Comparison of ENCODE assay signal across 10 mouse cellular contexts in the genomic region with DNA sequence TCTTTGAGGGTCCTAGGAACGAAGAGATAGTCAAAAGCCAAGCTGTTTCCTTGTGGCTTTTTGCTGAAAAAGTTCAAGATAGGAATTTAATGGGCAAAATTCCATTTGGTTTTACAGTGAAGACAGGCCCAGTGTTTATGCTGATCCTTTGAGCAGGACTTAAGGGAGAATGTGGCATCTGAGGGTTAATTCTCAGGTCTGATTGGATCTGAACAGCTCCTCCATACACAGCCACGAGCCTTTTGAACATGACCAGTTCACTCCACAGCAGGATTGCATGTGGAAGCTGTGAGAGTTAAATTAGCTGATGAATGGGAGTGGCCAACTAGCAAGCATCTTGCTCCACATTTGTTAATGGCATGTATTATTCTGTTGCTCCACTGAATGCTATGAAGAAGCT.
DNase-seq lines count a peak whose midpoint lies in the region; ATAC-seq and TF ChIP-seq lines count a peak whose summit lies in the region.
"Had no signal": no experiment of that assay in that cellular context is flagged by ENCODE, and none has a peak within 500 bp of the region (broad histone marks: within the 10 kb centered on the region; RNA-seq: fewer than 3 reads in every experiment).

No protein-coding gene starts in this region.

- H3K4me3 ChIP-seq in neural tube, embryonic 11.5 days (ENCODE audit: low read depth, low read length) = no peak overlapping the region; the same call in 1 of the 2 replicates
- no peak overlapping the region for H3K4me3 ChIP-seq in forebrain, postnatal 0 days (ENCODE audit: low read depth, low read length)
- no peak overlapping the region for H3K4me3 ChIP-seq in limb, embryonic 15.5 days
- H3K4me3 ChIP-seq in stomach, embryonic 16.5 days (replicated peaks; ENCODE audit: low read length) = no peak overlapping the region
- no peak overlapping the region for H3K4me3 ChIP-seq in cerebellum, adult 2 months (replicated peaks; ENCODE audit: insufficient read depth, low read depth, low read length)

- H3K27ac ChIP-seq in neural tube, embryonic 11.5 days (ENCODE audit: low read depth, low read length) = peak overlapping the region; percentile 40; the same call in 1 of the 2 replicates
- H3K27ac ChIP-seq in forebrain, postnatal 0 days (ENCODE audit: low read depth, low read length) = no peak overlapping the region
- no peak overlapping the region for H3K27ac ChIP-seq in limb, embryonic 15.5 days
- H3K27ac ChIP-seq in stomach, embryonic 16.5 days (ENCODE audit: low read length) = no peak overlapping the region
- H3K27ac ChIP-seq in cerebellum, adult 2 months (ENCODE audit: insufficient read depth, low read length) = no peak overlapping the region

- TF ChIP-seq POLR2A in cerebellum, adult 2 months (IDR thresholded peaks at IDR 0.05; ENCODE audit: borderline replicate concordance, insufficient read depth, low read length) = no peak

- no peaks in the 10 kb centered on the region for H3K27me3 ChIP-seq in neural tube, embryonic 11.5 days (ENCODE audit: control insufficient read depth, insufficient read depth, low read length)
- no peaks in the 10 kb centered on the region for H3K27me3 ChIP-seq in forebrain, postnatal 0 days (ENCODE audit: insufficient read depth, low read length)
- no peaks in the 10 kb centered on the region for H3K27me3 ChIP-seq in limb, embryonic 15.5 days
- no peaks in the 10 kb centered on the region for H3K27me3 ChIP-seq in stomach, embryonic 16.5 days (ENCODE audit: control insufficient read depth, insufficient read depth, low read length)
- H3K27me3 ChIP-seq in cerebellum, adult 2 months (ENCODE audit: control insufficient read depth, insufficient read depth, low read length) = no peaks in the 10 kb centered on the region

- ATAC-seq in neural tube, embryonic 11.5 days (ENCODE audit: insufficient read depth, low FRiP score, low TSS enrichment) = peak; percentile 84
- ATAC-seq in forebrain, postnatal 0 days = no peak
- ATAC-seq in limb, embryonic 15.5 days (ENCODE audit: insufficient number of reproducible peaks, low FRiP score, low TSS enrichment, low read depth) = no peak
- no peak for ATAC-seq in stomach, embryonic 16.5 days (ENCODE audit: insufficient read depth, low FRiP score)

- H3K9me3 ChIP-seq in neural tube, embryonic 11.5 days (ENCODE audit: control insufficient read depth, low read length) = no peaks in the 10 kb centered on the region
- H3K9me3 ChIP-seq in forebrain, postnatal 0 days (ENCODE audit: low read length) = no peaks in the 10 kb centered on the region
- no peaks in the 10 kb centered on the region for H3K9me3 ChIP-seq in limb, embryonic 15.5 days
- 0 out of 2 replicates have a peak, but pooled peaks cover 3% of the 10 kb centered on the region for H3K9me3 ChIP-seq in stomach, embryonic 16.5 days (replicated peaks; ENCODE audit: control insufficient read depth, low read length)
- H3K9me3 ChIP-seq: G1E had no signal

- WGBS in neural tube, embryonic 11.5 days = 9% methylated on average over 2 of the region's 2 CpGs
- 14% methylated on average over 2 of the region's 2 CpGs for WGBS in forebrain, postnatal 0 days
- WGBS in limb, embryonic 15.5 days = 17% methylated on average over 2 of the region's 2 CpGs
- 18% methylated on average over 2 of the region's 2 CpGs for WGBS in stomach, embryonic 16.5 days
- WGBS in cerebellum, adult 2 months = 16% methylated on average over 2 of the region's 2 CpGs

- no peak for TF ChIP-seq CTCF in forebrain, postnatal 0 days (IDR thresholded peaks at IDR 0.05; ENCODE audit: low read depth)
- no peak for TF ChIP-seq CTCF in cerebellum, adult 2 months (IDR thresholded peaks at IDR 0.05; ENCODE audit: borderline replicate concordance, insufficient read depth, low read depth, low read length)

- no peak for DNase-seq in neural tube, embryonic 11.5 days (ENCODE audit: low spot score)
- DNase-seq in neural tube, embryonic 10.5 days (ENCODE audit: extremely low spot score, low spot score) = no peak
- DNase-seq in forebrain, postnatal 0 days = no peak
- DNase-seq in cerebellum, adult 9-11 months = no peak
- no peak for DNase-seq in cerebellum, adult 2 months
- DNase-seq: adrenal gland, adult 8-10 months; cerebellum, postnatal 25 days had no signal

- H3K9ac ChIP-seq in neural tube, embryonic 11.5 days (ENCODE audit: low read length) = no peak overlapping the region
- 0 out of 2 replicates have a peak overlapping the region, but pooled peaks have one; percentile 10 for H3K9ac ChIP-seq in forebrain, postnatal 0 days
- no peak overlapping the region for H3K9ac ChIP-seq in limb, embryonic 15.5 days
- H3K9ac ChIP-seq in stomach, embryonic 16.5 days (ENCODE audit: low read length) = no peak overlapping the region

- no peaks in the 10 kb centered on the region for H3K36me3 ChIP-seq in neural tube, embryonic 11.5 days (ENCODE audit: control insufficient read depth, insufficient read depth, low read length)
- no peaks in the 10 kb centered on the region for H3K36me3 ChIP-seq in forebrain, postnatal 0 days (ENCODE audit: insufficient read depth)
- H3K36me3 ChIP-seq in limb, embryonic 15.5 days = no peaks in the 10 kb centered on the region
- no peaks in the 10 kb centered on the region for H3K36me3 ChIP-seq in stomach, embryonic 16.5 days (ENCODE audit: control insufficient read depth, insufficient read depth, low read length)
- H3K36me3 ChIP-seq: G1E had no signal

- H3K4me1 ChIP-seq in neural tube, embryonic 11.5 days (ENCODE audit: control insufficient read depth, insufficient read depth, low read length) = peaks cover 10% of the 10 kb centered on the region; the same call in 1 of the 2 replicates
- H3K4me1 ChIP-seq in forebrain, postnatal 0 days (ENCODE audit: insufficient read depth) = no peaks in the 10 kb centered on the region; the same call in 1 of the 2 replicates
- H3K4me1 ChIP-seq in limb, embryonic 15.5 days = peaks cover 8% of the 10 kb centered on the region; the same call in 1 of the 2 replicates
- peaks cover 5% of the 10 kb centered on the region; the same call in 1 of the 2 replicates for H3K4me1 ChIP-seq in stomach, embryonic 16.5 days (ENCODE audit: control insufficient read depth, insufficient read depth, low read length)
- H3K4me1 ChIP-seq in cerebellum, adult 2 months (ENCODE audit: control insufficient read depth, insufficient read depth, low read length) = no peaks in the 10 kb centered on the region

- peak overlapping the region; percentile 34; the same call in 1 of the 2 replicates for H3K4me2 ChIP-seq in neural tube, embryonic 11.5 days (ENCODE audit: low read depth)
- no peak overlapping the region for H3K4me2 ChIP-seq in forebrain, postnatal 0 days (ENCODE audit: low read depth)
- H3K4me2 ChIP-seq in limb, embryonic 15.5 days = peak overlapping the region; percentile 17; the same call in 1 of the 2 replicates
- H3K4me2 ChIP-seq in stomach, embryonic 16.5 days (ENCODE audit: low read depth, low read length) = peak overlapping the region; percentile 35
